Mouse (Mus musculus): Measurements from ENCODE around the gene Stard3. TPM values are rescaled to one million over a fixed set of nuclear protein-coding genes. Genes with fewer than 3 reads are reported as not detected.

Gene Stard3
- total RNA-seq, 1 experiment from 2014 or later, result 29.2 TPM

DNA sequence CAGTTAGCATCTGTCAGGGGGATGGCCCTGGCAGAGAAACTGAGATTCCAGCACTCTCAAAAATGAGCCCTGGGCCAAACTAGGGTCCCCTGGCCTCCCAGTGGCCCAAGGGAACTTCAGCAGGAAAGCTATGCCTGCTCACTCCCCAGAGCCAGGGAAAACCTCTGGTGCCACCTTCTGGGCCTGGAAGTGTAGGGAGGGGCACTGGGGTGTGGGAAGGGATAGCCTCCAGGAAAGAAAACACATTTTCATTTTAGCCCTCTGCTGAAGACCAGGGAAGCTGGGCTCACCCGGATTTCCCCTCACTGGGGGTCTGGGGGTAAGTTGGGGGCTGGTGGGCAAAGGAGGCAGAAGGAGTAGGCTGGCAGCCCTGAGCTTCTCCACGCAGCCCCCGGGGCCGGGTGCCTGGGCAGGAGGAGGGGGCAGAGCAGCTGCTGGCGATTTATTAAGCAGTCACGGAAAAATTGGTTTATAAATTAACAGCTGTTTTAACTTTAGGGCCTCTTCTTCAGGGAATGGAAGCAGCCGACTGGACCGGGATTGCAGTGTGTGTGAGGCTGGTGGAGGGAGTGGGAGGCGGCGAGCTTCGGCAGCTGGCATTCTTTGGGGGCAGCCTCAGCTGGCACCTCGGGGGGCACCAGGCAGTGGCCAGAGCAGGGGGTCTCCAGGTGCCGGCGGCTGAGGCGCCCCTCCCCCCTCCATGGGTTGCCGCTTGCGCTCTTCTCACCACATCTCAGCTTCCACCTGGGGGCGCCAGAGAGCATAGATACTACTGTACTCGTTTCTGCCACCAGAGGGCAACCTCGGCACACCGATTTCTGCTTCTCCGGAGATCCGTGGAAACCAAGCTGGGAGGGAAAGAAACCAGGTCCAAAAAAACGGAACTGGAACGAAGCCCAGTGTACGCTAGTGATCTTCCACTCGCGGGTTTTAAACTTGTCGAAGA, 15.9 kb upstream of the Stard3 start:
- ATAC-seq (replicated peaks; ENCODE audit: insufficient number of reproducible peaks, low FRiP score, low TSS enrichment, poor library complexity, severe bottlenecking), result peak; percentile 94

DNA sequence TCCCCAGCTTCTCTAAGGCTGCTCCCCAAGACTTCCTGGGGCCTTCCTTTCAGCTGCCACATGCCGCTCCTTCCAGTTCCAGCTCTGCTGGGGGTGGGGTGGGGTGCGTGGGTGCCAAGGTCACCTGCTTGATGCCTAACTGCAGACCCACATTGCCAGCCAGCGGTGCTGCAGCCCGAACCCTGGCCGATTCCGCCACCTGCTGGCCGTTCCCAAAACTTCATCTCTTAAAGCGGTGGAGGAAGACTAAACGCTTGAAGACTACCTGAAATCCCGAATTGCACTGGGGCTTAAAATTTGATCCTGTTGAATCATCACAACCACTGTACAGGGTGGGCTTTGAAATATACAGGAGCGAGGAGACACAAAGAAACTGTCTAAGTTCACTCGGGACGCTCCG, 12.9 kb upstream of the Stard3 start:
- no peak for ATAC-seq (replicated peaks; ENCODE audit: insufficient number of reproducible peaks, low FRiP score, low TSS enrichment, poor library complexity, severe bottlenecking)

DNA sequence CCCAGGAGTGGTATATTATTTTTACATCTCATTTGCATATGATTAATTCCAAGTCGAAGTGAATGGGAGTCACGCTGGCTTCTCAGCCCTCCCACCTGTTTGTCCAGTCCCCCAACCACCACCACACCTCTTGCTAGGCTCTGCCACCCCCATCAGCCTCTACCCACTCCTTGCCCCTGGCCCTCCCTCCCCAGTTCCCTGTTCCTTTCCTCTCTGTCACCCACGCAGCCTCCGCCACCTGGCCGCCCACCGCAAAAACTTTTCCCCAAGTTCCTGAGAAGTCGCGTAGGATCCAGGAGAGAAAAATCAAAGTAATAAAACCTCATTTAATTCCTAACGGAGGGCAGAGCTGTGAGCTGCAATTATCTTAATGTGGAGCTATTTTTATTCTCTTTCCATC, 12.0 kb upstream of the Stard3 start:
- no peak for ATAC-seq (replicated peaks; ENCODE audit: insufficient number of reproducible peaks, low FRiP score, low TSS enrichment, poor library complexity, severe bottlenecking)

DNA sequence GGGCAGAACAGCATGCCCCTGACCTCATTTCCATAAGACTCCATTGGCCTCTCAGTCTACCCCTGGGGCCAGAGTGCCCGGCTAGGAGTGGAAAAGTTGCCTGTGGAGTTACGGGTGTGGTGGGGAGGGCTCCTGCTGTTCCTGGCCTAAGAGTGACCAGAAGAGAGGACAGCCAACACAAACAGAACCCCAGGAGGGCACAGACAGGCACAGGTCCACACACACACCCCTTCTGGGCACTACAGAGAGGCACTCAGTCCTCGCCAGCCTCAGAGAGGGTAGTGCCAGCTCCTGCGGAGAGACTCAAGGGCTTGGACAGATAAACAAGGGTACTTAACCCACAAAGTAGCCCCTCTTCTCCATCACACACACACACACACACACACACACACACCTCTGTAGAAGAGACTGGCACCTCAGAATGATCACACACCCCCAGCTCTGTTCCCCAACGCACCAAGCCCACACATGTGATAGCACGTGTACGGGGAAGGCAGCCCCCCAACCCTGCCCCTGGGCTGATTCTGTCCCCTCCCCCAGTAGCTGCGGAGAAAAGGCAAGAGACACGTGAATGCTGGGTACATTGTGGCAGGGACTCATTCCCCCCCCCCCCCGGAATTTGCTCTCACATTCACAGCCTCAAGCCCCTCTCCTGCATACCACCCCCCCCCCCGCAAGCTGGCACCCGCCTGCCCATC, 10.6 kb upstream of the Stard3 start:
- no peak for ATAC-seq (replicated peaks; ENCODE audit: insufficient number of reproducible peaks, low FRiP score, low TSS enrichment, poor library complexity, severe bottlenecking)

DNA sequence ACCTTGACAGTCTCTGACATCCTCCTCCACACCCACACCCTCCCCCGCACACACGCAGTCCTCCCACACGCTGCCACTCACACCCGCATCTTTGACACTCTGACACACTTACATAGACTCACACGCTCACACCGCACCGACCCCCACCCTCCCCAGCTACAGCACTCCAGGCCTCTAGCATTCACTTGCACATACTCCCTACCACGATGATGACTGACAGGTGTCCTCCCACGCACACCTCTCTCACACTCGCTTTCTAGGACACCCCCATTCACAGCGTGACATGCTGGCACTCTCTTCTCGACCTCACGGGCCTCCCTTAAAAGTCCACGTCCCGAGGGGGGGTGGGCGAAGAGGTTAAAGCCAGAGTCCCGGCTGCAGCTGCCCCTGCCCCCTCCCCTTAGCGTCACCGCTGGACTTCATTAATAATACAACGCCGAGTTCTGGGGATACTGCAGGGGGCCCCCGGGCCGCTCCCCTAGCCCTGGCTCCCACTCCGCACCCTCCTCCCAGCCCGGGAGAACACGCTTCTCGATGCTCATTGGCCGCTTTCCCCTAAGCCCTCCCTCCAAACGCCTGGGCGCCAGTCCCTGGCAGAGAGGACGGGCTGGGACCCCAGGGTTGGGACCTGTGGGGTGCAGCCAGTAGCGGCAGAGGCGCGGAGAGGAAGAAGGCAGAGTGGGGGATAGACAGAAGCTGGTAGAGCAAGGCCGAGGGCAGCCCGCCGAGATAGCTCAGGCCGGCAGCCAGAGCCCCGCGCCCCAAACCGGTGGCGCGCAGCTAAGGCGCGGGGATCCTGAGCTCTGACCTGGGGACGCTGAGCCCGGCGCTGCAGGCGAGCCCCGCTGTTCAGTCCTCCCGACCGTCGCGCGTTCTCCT, 9.8 kb upstream of the Stard3 start, which contains the start of gene Ppp1r1b:
Gene Ppp1r1b, plus strand, starts transcription at position 322 of the 879 bp plus-strand sequence.
- no peak for ATAC-seq (replicated peaks; ENCODE audit: insufficient number of reproducible peaks, low FRiP score, low TSS enrichment, poor library complexity, severe bottlenecking)

DNA sequence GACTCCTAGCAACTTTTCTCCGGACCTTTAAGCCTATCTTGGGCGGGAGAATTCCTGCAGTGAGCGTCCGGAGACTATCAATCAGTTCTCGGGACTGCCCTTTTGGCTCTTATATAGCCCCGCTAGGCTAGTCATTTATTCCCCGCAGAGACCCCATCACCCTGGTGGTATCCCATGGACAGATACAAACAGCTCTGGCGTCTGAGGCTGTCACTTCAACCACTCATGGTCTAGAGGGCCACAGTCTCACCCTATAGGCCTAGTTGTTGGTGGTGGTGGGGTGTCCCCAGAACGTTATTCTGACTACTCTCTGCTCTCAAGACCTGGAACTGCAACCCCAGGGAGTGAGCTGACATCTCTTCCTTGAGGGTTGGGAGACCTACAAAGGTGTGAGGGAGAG, 8.9 kb upstream of the Stard3 start:
- no peak for ATAC-seq (replicated peaks; ENCODE audit: insufficient number of reproducible peaks, low FRiP score, low TSS enrichment, poor library complexity, severe bottlenecking)

DNA sequence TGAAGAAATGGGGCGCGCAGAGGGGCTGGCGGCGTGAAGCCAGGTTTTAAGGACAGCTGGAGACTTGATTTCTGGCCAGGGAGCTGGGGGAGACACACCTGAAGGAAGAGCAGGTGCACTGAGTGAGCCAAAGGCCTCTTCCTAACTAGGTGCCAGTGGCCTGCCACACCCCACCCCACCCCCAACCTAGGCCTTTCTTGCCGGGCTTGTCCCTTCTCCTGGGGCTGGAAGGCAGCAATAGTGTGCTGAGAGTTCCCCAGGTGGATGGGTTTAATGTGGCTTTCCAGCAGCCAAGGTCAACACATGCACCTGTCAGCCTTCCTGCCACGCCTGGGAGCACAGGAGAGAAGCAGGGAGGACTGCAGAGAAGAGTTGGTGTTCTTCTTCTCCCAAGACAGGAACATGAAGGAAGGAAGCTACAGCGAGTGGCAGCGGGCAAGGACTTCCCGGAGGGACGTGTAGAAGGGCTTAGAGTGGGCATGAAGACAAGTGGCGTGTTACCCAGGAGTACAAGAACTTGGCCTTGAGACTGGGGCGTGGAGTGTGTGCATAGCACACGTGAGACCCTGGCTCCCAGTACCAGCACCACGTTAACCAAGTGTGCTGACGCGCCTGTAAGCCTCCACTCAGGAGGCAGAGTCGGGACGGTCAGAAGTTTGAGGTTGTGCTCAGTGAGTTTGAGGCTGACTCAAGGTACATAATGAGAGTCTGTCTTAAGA, 5.7 kb upstream of the Stard3 start:
- ATAC-seq (replicated peaks; ENCODE audit: insufficient number of reproducible peaks, low FRiP score, low TSS enrichment, poor library complexity, severe bottlenecking), result no peak

DNA sequence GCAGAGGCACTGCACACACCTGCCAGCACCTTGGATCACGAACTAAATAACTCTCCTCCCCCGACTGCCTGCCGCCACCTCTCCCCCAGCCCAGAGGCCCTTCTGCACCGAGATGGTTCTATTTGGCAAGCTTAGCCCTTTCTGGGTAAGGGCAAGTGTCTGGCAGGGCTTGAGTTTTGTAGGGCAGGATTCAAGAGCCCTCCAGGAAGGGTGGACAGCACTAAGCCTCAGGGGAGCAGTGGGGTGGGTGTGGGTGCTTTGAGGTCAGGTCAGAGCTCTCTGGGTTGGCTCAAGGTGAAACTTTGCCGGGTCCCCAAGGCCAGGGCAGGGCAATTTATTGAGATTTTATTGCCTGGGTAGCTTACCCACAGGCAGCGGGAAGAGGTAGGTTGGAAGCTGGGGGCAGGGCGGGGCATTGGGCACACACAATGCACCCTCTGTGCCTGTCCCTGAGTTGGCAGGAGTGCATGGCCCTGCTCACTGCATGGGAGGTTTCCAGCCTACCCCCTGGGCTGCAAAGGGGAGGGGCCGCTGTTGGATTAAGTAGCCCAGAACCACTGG, 4.4 kb upstream of the Stard3 start:
- no peak for ATAC-seq (replicated peaks; ENCODE audit: insufficient number of reproducible peaks, low FRiP score, low TSS enrichment, poor library complexity, severe bottlenecking)

DNA sequence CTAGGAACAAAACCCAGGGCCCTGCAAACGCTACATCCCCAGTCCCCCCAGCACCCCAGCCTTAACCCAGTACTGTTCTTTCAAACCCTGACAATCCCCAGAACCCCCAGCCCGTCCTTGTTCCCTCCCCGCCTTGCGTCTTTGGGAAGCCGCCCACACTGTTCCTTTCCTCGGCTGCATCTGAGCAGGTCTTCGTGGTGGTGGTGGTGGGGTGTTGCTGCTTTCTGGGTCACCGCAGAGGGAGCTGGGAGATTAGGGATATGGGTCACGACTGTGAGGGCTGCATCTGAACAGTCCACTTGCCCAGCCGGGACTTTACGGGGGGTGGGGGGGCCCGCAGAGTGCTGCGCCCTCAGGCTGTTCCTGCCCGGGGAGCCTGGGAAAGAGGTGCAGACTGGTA, 3.7 kb upstream of the Stard3 start:
- ATAC-seq (replicated peaks; ENCODE audit: insufficient number of reproducible peaks, low FRiP score, low TSS enrichment, poor library complexity, severe bottlenecking), result no peak

DNA sequence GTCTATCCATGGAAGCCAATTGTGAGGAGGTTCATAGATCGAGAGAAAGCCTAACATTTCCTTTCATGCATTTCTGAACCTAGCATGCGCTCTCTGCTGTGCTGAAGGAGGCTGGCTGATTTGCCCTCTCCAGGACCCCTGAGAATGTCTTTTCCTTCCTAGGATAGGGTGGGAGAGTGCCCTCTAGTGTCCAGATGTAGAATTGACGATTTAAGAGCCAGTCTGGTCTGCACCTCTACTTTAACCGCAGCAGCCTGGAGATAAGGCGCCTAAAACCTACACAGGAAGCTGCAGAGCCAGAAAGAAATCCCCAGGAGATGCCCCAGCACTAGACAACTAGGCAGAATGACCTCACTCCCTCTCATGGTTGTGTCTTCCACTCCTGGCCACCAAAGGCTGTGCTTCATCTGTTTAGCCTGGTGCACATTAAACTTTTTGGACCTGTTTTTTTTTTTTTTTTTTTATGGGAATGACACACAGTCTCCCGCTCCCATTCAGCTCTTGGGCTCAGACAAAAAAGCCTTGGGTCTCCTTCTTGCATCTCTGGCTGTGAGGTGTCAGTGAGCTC, 2.4 kb upstream of the Stard3 start:
- no peak for ATAC-seq (replicated peaks; ENCODE audit: insufficient number of reproducible peaks, low FRiP score, low TSS enrichment, poor library complexity, severe bottlenecking)

DNA sequence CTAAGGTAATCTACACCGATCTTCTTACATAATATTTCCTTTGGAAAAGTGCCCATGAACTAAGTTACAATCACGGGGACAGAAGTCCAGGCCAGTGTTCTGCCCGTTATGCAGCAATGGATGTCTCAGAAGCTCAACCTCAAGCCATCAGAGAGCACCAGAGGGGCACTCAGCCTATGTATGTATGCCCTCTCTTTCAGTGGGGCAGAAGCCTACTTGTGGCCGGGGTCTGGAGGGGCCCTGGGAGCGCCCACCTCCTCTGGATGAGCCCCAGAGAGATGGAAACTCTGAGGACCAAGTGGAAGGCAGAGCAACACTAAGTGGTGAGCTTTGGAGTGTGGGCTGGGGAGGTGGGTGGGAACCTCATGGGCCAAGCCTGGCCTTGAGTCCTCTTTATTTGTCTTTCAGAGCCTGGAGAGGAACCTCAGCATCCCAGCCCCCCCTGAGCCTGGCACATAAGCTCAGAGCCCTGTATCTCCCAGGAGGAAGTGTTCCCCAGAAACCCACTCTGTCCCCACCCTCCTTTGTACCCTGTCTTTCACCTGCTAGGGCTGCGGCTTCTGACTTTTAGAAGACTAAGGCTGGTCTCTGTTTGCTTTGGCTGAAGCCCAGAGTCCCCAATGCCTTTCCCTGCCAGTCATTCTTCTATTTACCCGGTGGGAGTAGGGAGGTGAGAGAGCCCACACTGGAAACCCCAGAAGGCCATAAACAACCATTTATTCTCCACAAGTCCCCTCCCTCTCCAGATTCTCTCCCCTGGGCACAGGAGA, 1.4 kb upstream of the Stard3 start:
- ATAC-seq (replicated peaks; ENCODE audit: insufficient number of reproducible peaks, low FRiP score, low TSS enrichment, poor library complexity, severe bottlenecking), result no peak

DNA sequence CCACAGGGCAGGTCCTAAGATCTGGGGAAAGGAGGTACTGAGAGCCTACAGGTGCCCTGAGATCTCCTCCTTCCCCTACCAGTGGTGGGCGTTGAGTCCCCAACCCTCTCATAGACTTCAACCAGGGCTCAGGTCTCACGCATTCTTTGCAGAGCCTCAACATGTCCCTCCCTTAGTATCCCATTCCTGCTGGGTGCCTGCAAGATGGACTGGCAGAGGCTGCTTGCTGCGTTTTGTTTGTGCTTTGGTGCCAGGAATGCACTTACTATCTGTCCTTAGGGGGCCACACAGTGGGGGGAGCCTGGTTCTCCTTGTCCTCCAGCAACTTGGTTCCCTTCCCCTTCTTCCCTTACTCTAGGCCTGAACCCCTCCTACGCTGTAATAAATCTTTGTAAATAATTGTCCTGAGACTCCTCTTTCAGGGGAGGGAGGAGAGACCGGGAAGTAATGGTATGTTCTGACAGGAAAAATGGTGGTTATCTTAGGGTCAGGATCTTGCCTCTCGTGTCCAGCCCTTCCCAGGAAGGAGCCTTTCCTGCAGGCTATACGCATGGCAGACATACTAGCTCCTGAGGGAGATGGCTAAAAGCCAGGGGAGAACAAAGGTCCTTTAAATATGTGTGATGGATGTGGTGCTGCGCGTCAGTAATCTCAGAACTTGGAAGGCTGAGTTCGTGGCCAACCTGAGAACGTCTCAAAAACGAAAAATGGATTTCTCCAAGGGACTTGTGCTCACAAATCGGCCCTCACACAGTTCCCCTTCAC, 590 bp upstream of the Stard3 start:
- no peak for ATAC-seq (replicated peaks; ENCODE audit: insufficient number of reproducible peaks, low FRiP score, low TSS enrichment, poor library complexity, severe bottlenecking)

DNA sequence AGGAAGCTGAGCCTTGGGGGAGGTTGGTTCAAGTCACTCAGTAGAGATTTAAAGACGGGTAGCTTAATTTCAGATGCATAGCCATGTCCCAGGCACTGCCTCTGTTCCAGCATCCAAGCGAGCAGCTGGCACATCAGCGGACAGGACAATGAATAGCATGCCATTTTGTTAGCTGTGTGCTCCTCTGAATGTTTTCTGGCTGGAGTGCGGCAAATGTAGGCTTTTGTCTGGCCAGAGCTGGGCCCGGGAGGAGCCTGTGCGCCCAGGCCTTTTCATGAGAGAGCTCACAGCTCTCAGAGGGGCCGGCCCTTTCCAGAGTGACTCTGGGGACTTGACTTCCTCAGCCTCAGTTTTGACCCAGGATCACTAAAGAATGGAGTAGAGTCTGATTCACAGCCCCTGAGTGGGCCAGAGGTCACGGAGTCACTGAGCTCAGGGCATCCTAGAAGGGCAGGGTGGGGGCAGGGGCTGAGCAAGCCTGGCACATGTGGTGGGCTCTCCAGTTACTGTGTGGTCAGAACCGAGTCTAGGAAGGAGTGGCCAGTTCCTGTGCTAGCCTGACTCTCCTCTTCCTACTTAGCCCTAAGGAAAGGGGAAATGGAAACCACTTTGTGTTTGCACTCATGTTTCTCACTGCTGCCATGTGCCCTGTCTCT, 2.8 kb downstream of the Stard3 start:
- ATAC-seq (replicated peaks; ENCODE audit: insufficient number of reproducible peaks, low FRiP score, low TSS enrichment, poor library complexity, severe bottlenecking), result peak; percentile 41

DNA sequence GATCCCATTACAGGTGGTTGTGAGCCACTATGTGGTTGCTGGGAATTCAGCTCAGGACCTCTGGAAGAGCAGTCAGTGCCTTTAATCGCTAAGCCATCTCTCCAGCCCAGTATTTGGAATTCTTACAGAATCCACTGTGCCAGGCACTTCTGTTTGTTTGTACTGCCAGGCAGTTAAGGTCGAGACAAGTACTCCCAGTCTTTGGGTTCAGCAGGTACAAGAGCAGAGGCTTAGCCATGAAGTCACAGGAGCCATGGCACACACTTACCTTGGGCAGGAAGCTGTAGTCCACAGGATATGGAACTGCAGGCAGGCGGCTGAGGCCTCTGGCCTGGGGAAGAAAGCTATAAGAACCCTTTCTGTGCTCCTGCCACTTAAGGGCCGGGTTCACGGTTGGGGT, 5.6 kb downstream of the Stard3 start:
- no peak for ATAC-seq (replicated peaks; ENCODE audit: insufficient number of reproducible peaks, low FRiP score, low TSS enrichment, poor library complexity, severe bottlenecking)

DNA sequence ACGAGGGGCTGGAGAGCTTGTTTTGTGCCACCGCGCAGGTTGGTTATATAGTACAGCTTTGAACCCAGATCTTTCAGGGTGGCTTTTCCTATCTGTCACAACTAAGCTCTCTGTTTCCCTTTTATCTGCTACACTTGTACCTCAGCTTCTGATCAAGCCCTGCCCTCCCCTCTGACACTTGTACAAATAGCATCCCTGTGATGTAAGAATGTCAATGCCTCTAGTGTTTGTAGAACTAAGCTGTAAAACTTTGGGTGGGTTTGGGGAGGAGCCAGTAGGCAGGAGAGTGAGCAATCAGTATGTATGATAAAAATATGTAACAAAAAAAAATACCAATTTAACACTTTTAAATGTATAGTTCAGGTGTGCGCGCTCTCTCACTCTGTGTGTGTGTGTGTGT, 6.2 kb downstream of the Stard3 start:
- ATAC-seq (replicated peaks; ENCODE audit: insufficient number of reproducible peaks, low FRiP score, low TSS enrichment, poor library complexity, severe bottlenecking), result no peak

DNA sequence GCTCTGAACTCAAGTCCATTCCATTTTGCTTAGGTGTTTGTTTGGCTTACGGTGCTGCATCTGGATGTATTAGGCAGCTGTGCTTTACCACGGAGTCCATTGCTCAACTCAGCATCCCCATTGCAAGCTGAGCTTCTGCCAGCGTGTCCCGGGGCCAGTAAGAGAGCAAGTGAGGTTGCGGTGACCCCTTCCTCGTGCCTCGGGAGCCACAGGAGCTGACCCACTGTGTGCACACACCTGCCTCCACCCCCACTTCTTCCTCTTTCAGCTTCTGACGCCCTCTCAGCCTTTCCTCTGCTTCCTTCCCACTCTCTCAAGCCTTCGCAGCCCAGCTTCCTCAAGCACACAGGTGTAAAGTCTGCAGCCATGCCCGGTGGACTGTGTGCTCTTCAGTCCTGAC, 8.1 kb downstream of the Stard3 start:
- ATAC-seq (replicated peaks; ENCODE audit: insufficient number of reproducible peaks, low FRiP score, low TSS enrichment, poor library complexity, severe bottlenecking), result no peak

Measured in monocyte, adult 5-6 weeks (primary cell).